Mouse (Mus musculus) bone marrow, adult 2 months (tissue): Measurements from ENCODE around the gene Ddah1. TPM values are rescaled to one million over a fixed set of nuclear protein-coding genes. Genes with fewer than 3 reads are reported as not detected.

Experiments
- H3K27ac ChIP-seq: fragments of 200-500 bp; 2 replicates; pipeline ENCODE4 v1.5.1; 2012; ENCODE audit warnings: low read depth, mild to moderate bottlenecking, control low read depth, inconsistent platforms, low read length; ENCODE audit not compliant: control insufficient read depth, poor library complexity, insufficient read depth
- H3K4me1 ChIP-seq: fragments of 200-500 bp; 2 replicates; pipeline ENCODE4 v1.6.1; 2011; ENCODE audit warnings: low read length; ENCODE audit not compliant: control insufficient read depth, insufficient read depth
- H3K4me3 ChIP-seq: fragments of 200-500 bp; replicated peaks from 2 replicates; pipeline ENCODE3; 2011; ENCODE audit warnings: mild to moderate bottlenecking, low read depth, low read length, control low read depth; ENCODE audit not compliant: control insufficient read depth
- CTCF ChIP-seq: fragments of 200-500 bp; IDR thresholded peaks from 2 replicates; pipeline ENCODE4 v1.5.1; 2011; ENCODE audit warnings: low read length, control low read depth; ENCODE audit not compliant: control insufficient read depth, insufficient read depth
- POLR2A ChIP-seq: fragments of 200-500 bp; IDR thresholded peaks from 2 replicates; pipeline ENCODE4 v1.6.1; 2011; ENCODE audit warnings: low read depth, mild to moderate bottlenecking, control low read depth, low read length, borderline replicate concordance; ENCODE audit not compliant: control insufficient read depth
- WGBS: fragments of 180-500 bp; shearing (Covaris S2); methylation state at CpG from one replicate; pipeline ENCODE4 v1.1.7; 2018; 5-methylcytosine and 5-hydroxymethylcytosine counted together
- polyA plus RNA-seq: library from polyadenylated mRNA; stranded (reverse); fragments of >200 nt; gene quantifications from 2 replicates; pipeline ENCODE4 v1.2.4, GENCODE M21; 2011; ENCODE audit warnings: low replicate concordance; ENCODE audit not compliant: missing spikeins, insufficient read depth, insufficient read length

Ddah1 gene
- polyA plus RNA-seq, 1 experiment = 2.4 TPM

DNA sequence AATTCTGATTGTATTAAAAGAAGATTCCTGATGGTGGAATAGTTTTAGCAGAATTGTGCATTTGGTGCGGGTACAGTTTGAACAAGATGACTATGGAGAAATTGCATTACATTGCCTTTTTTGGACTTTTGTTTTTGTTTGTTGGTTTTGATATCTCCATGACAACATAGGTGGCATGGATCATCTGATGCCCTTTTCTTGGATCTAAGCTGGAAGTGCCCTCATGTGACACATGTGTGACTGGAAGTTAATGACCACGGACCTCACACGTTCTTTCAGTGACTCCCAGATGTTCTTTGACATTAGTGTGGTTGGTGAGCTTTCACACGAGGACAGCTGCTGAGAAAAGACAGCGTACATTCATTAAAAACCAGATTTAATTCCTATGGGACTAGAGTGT is 21.9 kb upstream of the Ddah1 start:
- no peak for TF ChIP-seq POLR2A
- no peak for TF ChIP-seq CTCF
- Histone ChIP-seq H3K4me3 (no peak overlapping the region), H3K4me1 (no peaks in the 10 kb centered on the region), H3K27ac (no peak overlapping the region)
- WGBS = 76% methylated on average over 5 of the region's 5 CpGs

DNA sequence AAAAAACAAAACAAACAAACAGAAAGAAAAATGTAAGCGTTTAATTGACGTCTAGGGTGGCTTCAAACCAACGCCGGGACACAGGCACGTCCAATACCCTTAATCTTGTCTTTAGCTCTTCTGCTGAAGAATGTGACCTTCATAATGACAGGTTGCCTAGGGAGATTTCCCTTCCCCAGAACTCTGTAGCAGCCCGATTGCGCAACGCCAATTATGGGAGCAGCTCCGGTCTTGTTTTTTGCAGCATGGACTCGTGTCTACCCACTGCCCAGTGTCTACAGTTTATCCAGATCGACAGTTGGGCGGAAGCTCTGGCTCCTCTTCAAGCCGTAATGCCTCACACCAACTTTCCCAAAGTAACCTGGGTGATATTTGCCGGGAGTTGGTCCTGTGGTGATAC is 19.8 kb upstream of the Ddah1 start:
- WGBS = 87% methylated on average over 14 of the region's 14 CpGs
- H3K4me1 ChIP-seq = no peaks in the 10 kb centered on the region
- no peak overlapping the region for H3K4me3 ChIP-seq
- no peak overlapping the region for H3K27ac ChIP-seq
- TF ChIP-seq POLR2A = no peak
- no peak for TF ChIP-seq CTCF

DNA sequence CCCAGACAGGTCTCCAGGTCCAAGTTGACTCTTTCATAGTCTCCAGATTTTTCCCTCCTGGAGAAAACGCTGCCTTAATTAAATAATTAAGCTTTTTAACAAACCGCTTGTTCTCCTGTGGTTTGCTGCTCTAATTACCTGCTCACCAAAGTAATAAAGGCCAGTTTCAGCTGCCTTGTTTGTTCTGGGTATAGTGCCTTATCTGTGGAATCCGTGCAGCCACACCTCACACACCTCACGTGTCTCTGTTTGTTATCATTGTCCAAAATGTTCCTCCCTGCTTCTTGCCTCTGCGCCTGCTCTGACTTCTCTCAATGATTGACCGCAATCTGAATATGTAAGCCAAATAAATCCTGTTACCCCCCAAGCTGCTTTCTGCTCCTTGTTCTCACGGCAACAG is 18.6 kb upstream of the Ddah1 start:
- no peak for TF ChIP-seq POLR2A
- TF ChIP-seq CTCF = no peak
- no peak overlapping the region for H3K27ac ChIP-seq
- WGBS = 80% methylated on average over 7 of the region's 7 CpGs
- H3K4me1 ChIP-seq = no peaks in the 10 kb centered on the region
- no peak overlapping the region for H3K4me3 ChIP-seq

DNA sequence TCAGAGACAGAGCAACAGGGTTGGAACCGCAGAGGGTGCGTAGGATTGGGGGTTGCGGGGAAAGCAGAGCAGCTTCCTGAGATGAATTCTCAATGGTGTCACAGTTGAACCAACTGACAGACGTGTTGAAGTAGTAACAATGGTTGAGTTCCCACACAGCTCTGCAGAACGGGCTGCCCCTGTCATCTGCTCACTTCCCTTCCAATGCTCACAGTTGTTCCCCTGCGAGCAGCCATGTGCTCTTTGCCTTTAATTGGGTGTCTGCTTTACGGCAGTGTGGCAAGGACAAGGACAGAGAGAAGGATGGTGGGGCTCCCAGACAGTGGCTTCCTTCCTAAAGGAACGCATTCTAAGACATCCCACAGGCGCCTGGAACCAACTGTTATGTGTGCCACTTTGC is 15.4 kb upstream of the Ddah1 start:
- no peak for TF ChIP-seq POLR2A
- no peak for TF ChIP-seq CTCF
- no peak overlapping the region for H3K4me3 ChIP-seq
- WGBS = 20% methylated on average over 9 of the region's 9 CpGs
- H3K27ac ChIP-seq = no peak overlapping the region
- H3K4me1 ChIP-seq = no peaks in the 10 kb centered on the region

DNA sequence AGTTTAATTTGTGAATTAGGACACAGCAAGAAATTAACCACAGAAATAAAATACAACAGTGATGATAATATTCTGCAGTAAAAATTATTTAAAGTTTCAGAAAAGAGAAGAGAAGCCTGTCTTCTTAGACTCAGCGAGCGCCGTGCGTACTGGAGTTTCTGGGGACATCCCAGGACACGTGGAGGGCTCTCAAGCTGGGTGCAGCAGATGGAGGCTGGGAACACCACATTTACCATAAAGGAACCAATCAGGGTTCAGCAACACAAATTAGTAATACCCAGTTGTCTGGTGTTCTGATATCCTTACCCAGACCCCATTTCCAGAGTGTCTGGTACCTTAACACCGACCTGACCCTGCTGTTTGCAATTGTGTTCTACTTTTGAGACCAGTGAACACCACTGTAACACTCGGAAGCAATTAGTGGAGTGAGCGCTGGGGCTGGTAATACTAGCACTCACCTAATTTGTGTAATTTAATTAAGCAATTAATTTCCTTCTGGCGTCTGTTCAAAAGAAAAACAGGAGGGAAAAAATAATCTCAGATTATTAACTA is 14.9 kb upstream of the Ddah1 start:
- WGBS = 89% methylated on average over 9 of the region's 9 CpGs
- Histone ChIP-seq H3K27ac (no peak overlapping the region), H3K4me3 (no peak overlapping the region), H3K4me1 (no peaks in the 10 kb centered on the region)
- TF ChIP-seq POLR2A (no peak), CTCF (no peak)

DNA sequence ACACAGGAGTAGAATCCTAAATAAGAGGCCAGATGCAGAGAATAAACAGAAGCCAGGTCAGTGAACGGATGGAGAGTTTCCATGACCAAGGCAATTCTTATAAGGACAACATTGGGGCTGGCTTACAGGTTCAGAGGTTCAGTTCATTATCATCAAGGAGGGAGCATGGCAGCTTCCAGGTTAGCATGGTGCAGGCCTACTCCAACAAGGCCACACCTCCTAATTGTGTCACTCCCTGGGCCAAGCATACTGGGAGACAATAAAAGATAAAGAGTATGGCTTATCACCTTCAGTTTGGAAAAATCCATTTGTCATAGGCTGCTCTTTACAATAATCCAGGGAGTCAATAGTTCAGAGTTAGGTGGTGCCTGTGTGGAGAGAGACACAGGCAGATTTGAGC is 9.8 kb upstream of the Ddah1 start:
- no peak overlapping the region for H3K4me3 ChIP-seq
- H3K4me1 ChIP-seq = no peaks in the 10 kb centered on the region
- 83% methylated on average over 1 of the region's 1 CpGs for WGBS
- H3K27ac ChIP-seq = no peak overlapping the region
- TF ChIP-seq POLR2A (no peak), CTCF (no peak)

DNA sequence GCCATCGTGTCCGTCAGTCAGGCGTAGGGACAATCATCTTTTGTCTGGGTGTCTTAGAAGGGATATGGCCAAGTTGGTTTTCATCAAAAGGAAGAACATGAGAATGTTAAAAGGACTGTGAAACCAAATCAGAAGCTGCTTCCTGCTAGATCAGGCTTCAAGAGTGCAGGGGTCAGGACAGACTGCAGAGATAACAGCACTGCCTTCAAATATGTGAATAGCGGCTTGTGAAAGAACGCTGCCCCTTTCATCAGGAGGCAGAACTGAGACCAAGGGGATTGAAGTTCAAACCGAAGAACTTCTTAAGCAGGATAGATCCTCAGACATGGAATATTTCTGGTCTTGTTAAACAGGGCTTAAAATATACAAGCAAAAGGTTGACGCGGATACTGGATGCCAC is 2.0 kb upstream of the Ddah1 start:
- no peak for TF ChIP-seq CTCF
- no peak for TF ChIP-seq POLR2A
- Histone ChIP-seq H3K27ac (no peak overlapping the region), H3K4me3 (no peak overlapping the region), H3K4me1 (no peaks in the 10 kb centered on the region)
- WGBS = 81% methylated on average over 8 of the region's 8 CpGs

DNA sequence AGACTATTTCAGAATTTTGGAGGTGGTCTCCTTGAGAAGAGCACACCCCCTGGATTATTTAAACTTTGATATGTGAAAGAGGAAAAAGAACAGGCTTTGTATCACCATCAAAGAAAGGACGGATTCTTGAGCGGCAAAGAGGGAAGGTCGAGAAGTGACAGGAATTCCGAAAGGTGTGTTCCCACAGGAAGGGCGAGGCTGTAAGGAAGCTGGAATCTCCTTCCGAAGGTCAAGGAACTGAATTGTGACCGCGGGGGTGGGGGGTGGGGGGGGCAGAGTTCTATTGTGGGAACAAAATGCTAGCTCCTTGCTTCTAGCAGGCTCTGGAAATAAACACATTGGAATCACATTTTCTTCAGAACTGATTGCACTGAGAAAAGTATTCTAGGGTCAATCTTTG is 1.3 kb upstream of the Ddah1 start:
- whole genome bisulfite sequencing = 56% methylated on average over 8 of the region's 8 CpGs

DNA sequence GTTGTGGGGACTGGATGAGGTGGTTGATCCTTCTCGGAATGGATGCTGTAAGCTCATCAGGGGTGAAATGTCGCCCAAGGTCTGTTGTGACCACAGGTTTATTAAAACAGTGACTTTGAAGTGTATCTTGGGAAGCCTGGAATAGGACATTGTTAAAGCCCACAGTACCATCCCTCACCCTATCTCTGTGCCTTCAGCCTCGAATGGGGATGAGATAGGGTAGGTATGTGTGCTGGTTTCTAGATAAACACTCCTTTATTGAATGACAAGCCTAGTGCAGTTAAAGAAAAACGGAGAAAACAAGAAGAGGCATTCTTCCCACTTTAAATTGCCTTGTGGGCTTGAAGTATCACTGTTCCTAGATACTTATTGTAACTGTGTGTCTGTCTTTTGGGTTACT is 631 bp upstream of the Ddah1 start:
- Histone ChIP-seq H3K4me1 (no peaks in the 10 kb centered on the region), H3K4me3 (no peak overlapping the region), H3K27ac (no peak overlapping the region)
- 36% methylated on average over 4 of the region's 4 CpGs for WGBS
- TF ChIP-seq CTCF (no peak), POLR2A (no peak)

More for the DNA sequence above, 1.3 kb upstream of the Ddah1 start:
- H3K4me1 ChIP-seq = no peaks in the 10 kb centered on the region
- H3K27ac ChIP-seq = no peak overlapping the region
- TF ChIP-seq CTCF (no peak), POLR2A (no peak)
- no peak overlapping the region for H3K4me3 ChIP-seq
